Mouse (Mus musculus) ES-E14 (cell line): ENCODE results near the gene Slc25a48. TPM values are rescaled to one million over a fixed set of nuclear protein-coding genes. Genes with fewer than 3 reads are reported as not detected.

ENCODE experiments used
- DNase-seq: peaks from one replicate; pipeline ENCODE4 v3.0.0-alpha.2; 2013; ENCODE audit warnings: low read depth, low spot score
- H3K27ac ChIP-seq: 2 replicates; pipeline ENCODE4 v1.5.1; 2012; ENCODE audit warnings: low read depth, mild to moderate bottlenecking, low read length, moderate library complexity, mixed read lengths; ENCODE audit not compliant: poor library complexity, insufficient read depth, severe bottlenecking
- H3K36me3 ChIP-seq: 2 replicates; pipeline ENCODE4 v1.6.1; 2012; ENCODE audit warnings: mild to moderate bottlenecking, low read length, moderate library complexity, mixed read lengths; ENCODE audit not compliant: control insufficient read depth, poor library complexity, insufficient read depth, severe bottlenecking
- H3K4me1 ChIP-seq, 2 experiments: fragments of 150-350 bp in 1 of 2; sonication (generic) in 1 of 2; 2 replicates each; pipeline ENCODE4 v1.6.1; 2012; ENCODE audit warnings: low read length in 2 of 2, mild to moderate bottlenecking in 1 of 2, mixed read lengths in 1 of 2; ENCODE audit not compliant: control insufficient read depth in 2 of 2, insufficient read depth in 2 of 2, poor library complexity in 1 of 2
- H3K4me3 ChIP-seq, 2 experiments: fragments of 150-350 bp in 1 of 2; sonication (generic) in 1 of 2; 2 replicates each; pipeline ENCODE4 v1.5.1; 2012; ENCODE audit warnings: low read length in 2 of 2, low read depth in 1 of 2, mild to moderate bottlenecking in 1 of 2, mixed read lengths in 1 of 2; ENCODE audit not compliant: insufficient read depth in 1 of 2, poor library complexity in 1 of 2, severe bottlenecking in 1 of 2
- H3K9ac ChIP-seq: 2 replicates; pipeline ENCODE4 v1.6.1; 2012; ENCODE audit warnings: low read depth, mild to moderate bottlenecking, low read length, mixed read lengths; ENCODE audit not compliant: poor library complexity, insufficient read depth, severe bottlenecking
- H3K9me3 ChIP-seq: fragments of 150-350 bp; sonication (generic); 2 replicates; pipeline ENCODE4 v1.6.1; 2012; ENCODE audit warnings: low read depth, mild to moderate bottlenecking, low read length; ENCODE audit not compliant: control insufficient read depth, insufficient read depth
- CHD2 ChIP-seq: IDR thresholded peaks from 2 replicates; pipeline ENCODE4 v1.6.1; 2014; ENCODE audit warnings: mild to moderate bottlenecking, low read depth, low read length, inconsistent platforms
- HCFC1 ChIP-seq: IDR thresholded peaks from 2 replicates; pipeline ENCODE4 v1.6.1; 2012; ENCODE audit warnings: low read length, inconsistent platforms, borderline replicate concordance; ENCODE audit not compliant: insufficient read depth
- MAFK ChIP-seq: IDR thresholded peaks from 2 replicates; pipeline ENCODE4 v1.6.1; 2014; ENCODE audit warnings: mild to moderate bottlenecking, low read depth, low read length, inconsistent platforms; ENCODE audit not compliant: insufficient read depth
- ZC3H11A ChIP-seq: IDR thresholded peaks from 2 replicates; pipeline ENCODE4 v1.6.1; 2012; ENCODE audit warnings: low read depth, mild to moderate bottlenecking, inconsistent platforms, low read length, borderline replicate concordance
- ZNF384 ChIP-seq: IDR thresholded peaks from 2 replicates; pipeline ENCODE4 v1.6.1; 2012; ENCODE audit warnings: low read depth, low read length, inconsistent platforms
- in situ Hi-C, 2 experiments: fragments of 600-800 bp; cut with MboI; formaldehyde crosslinking; loops; one replicate each; pipeline ENCODE4 v1.15.1; 2025; ENCODE audit warnings: low sequenced_read_pairs in 2 of 2, inconsistent platforms in 1 of 2; ENCODE audit not compliant: unreplicated experiment in 2 of 2
- total RNA-seq: library from RNA; depleted of rRNA; stranded (reverse); fragments of 300-350 nt; gene quantifications from 2 replicates; pipeline ENCODE4 v1.2.3, GENCODE M21; 2012

The Slc25a48 gene
- total RNA-seq, 1 experiment: 0.49 TPM

- in situ Hi-C loops: no loop called here
- Histone ChIP-seq H3K4me1 (no peaks in the 10 kb centered on the region), H3K9ac (no peak overlapping the region), H3K4me3 (no peak overlapping the region), H3K27ac (no peak overlapping the region), H3K9me3 (no peaks in the 10 kb centered on the region), H3K36me3 (no peaks in the 10 kb centered on the region)
- no peak for DNase-seq
- TF ChIP-seq MAFK (no peak), CHD2 (no peak), ZC3H11A (no peak), HCFC1 (no peak), ZNF384 (no peak)
These were observed 33.5 kb upstream of the Slc25a48 start for GRCm38 (mm10) chr13:56404511-56405140.

GRCm38 (mm10) chr13:56412286-56412873 is 25.8 kb upstream of the Slc25a48 start:
- no peak overlapping the region for H3K27ac ChIP-seq
- no peak overlapping the region for H3K9ac ChIP-seq
- no peak for DNase-seq
- no peak overlapping the region for H3K4me3 ChIP-seq
- no peaks in the 10 kb centered on the region for H3K4me1 ChIP-seq
- in situ Hi-C loops: no loop called here
- no peaks in the 10 kb centered on the region; the same call in 1 of the 2 replicates for H3K36me3 ChIP-seq
- H3K9me3 ChIP-seq: no peaks in the 10 kb centered on the region
- no peak for TF ChIP-seq CHD2
- TF ChIP-seq MAFK: no peak
- TF ChIP-seq ZC3H11A: no peak
- TF ChIP-seq HCFC1: no peak
- no peak for TF ChIP-seq ZNF384

GRCm38 (mm10) chr13:56418685-56419483 is 19.3 kb upstream of the Slc25a48 start:
- no peak overlapping the region for H3K4me3 ChIP-seq
- peaks cover 0 to 4% of the 10 kb centered on the region in 2 experiments; a peak in 1 of 4 replicates for H3K4me1 ChIP-seq
- no peak for TF ChIP-seq ZNF384
- no peak for TF ChIP-seq ZC3H11A
- no peak for TF ChIP-seq MAFK
- no peak for TF ChIP-seq HCFC1
- no peak for TF ChIP-seq CHD2
- DNase-seq: no peak
- H3K27ac ChIP-seq: no peak overlapping the region
- no peaks in the 10 kb centered on the region for H3K9me3 ChIP-seq
- in situ Hi-C loops: no loop called here
- no peaks in the 10 kb centered on the region; the same call in 1 of the 2 replicates for H3K36me3 ChIP-seq
- no peak overlapping the region for H3K9ac ChIP-seq

GRCm38 (mm10) chr13:56419538-56419937 is 18.6 kb upstream of the Slc25a48 start:
- no peak overlapping the region for H3K4me3 ChIP-seq
- H3K9me3 ChIP-seq: no peaks in the 10 kb centered on the region
- no peak overlapping the region for H3K9ac ChIP-seq
- H3K36me3 ChIP-seq: no peaks in the 10 kb centered on the region; the same call in 1 of the 2 replicates
- peaks cover 0 to 4% of the 10 kb centered on the region in 2 experiments; a peak in 1 of 4 replicates for H3K4me1 ChIP-seq
- no peak overlapping the region for H3K27ac ChIP-seq
- TF ChIP-seq ZC3H11A: no peak
- no peak for TF ChIP-seq HCFC1
- no peak for TF ChIP-seq CHD2
- in situ Hi-C loops: no loop called here
- DNase-seq: no peak
